Mouse (Mus musculus): Measurements from ENCODE around the gene Aco2. TPM values are rescaled to one million over a fixed set of nuclear protein-coding genes. Genes with fewer than 3 reads are reported as not detected.

The Aco2 gene
- polyA plus RNA-seq, 2 experiments, result 127 to 158 TPM

GRCm38 (mm10) chr15:81943176-81943749 is 71.2 kb downstream of the Aco2 start:
- ATAC-seq (ENCODE audit: low FRiP score, low read depth) (no peak), DNase-seq (ENCODE audit: low spot score) (no peak)
- no peaks in the 10 kb centered on the region for H3K36me3 ChIP-seq (ENCODE audit: control insufficient read depth, insufficient read depth, low read length)
- no peak overlapping the region for H3K4me3 ChIP-seq (replicated peaks; ENCODE audit: low read length)
- H3K27me3 ChIP-seq (ENCODE audit: control insufficient read depth, insufficient read depth, low read length), result no peaks in the 10 kb centered on the region
- no peaks in the 10 kb centered on the region for H3K9me3 ChIP-seq (ENCODE audit: control insufficient read depth, low read length)
- no peak overlapping the region for H3K4me2 ChIP-seq (replicated peaks; ENCODE audit: low read depth, low read length, severe bottlenecking)
- 20% methylated on average over 9 of the region's 9 CpGs for WGBS
- no peak overlapping the region for H3K27ac ChIP-seq (replicated peaks; ENCODE audit: low read depth, low read length)
- TF ChIP-seq POLR2A (IDR thresholded peaks at IDR 0.05; ENCODE audit: borderline replicate concordance, extremely low read depth, insufficient read depth, insufficient read length), result no peak
- H3K4me1 ChIP-seq (ENCODE audit: control insufficient read depth, insufficient read depth, low read length), result no peaks in the 10 kb centered on the region
- H3K9ac ChIP-seq (ENCODE audit: low read depth, low read length, severe bottlenecking), result no peak overlapping the region

DNA sequence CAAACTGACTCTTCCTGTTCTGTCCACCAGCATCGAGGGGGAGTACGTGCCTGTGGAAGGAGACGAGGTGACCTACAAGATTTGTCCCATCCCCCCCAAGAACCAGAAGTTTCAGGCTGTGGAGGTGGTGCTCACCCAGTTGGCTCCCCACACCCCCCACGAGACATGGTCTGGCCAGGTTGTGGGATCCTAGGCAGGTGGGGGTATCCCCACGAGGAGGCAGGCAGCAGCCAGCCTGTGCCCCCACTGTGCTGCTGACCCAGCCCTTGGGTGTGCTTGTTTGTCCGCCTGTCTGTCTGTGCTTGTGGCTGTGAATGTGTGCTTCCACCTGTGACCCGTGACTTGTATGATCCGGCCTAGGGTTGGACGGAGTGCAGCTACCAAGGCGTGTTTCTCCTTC is 77.0 kb downstream of the Aco2 start:
- no peaks in the 10 kb centered on the region for H3K27me3 ChIP-seq (ENCODE audit: control insufficient read depth, insufficient read depth, low read length)
- WGBS, result 83% methylated on average over 10 of the region's 10 CpGs
- H3K27ac ChIP-seq (replicated peaks; ENCODE audit: low read depth, low read length), result no peak overlapping the region
- H3K4me3 ChIP-seq (replicated peaks; ENCODE audit: low read length), result no peak overlapping the region
- H3K4me1 ChIP-seq (ENCODE audit: control insufficient read depth, insufficient read depth, low read length), result no peaks in the 10 kb centered on the region
- DNase-seq (ENCODE audit: low spot score) (no peak), ATAC-seq (ENCODE audit: low FRiP score, low read depth) (no peak)
- H3K9me3 ChIP-seq (ENCODE audit: control insufficient read depth, low read length), result no peaks in the 10 kb centered on the region
- no peak overlapping the region for H3K9ac ChIP-seq (ENCODE audit: low read depth, low read length, severe bottlenecking)
- no peak overlapping the region for H3K4me2 ChIP-seq (replicated peaks; ENCODE audit: low read depth, low read length, severe bottlenecking)
- TF ChIP-seq POLR2A (IDR thresholded peaks at IDR 0.05; ENCODE audit: borderline replicate concordance, extremely low read depth, insufficient read depth, insufficient read length), result no peak
- H3K36me3 ChIP-seq (ENCODE audit: control insufficient read depth, insufficient read depth, low read length), result peaks cover 12% of the 10 kb centered on the region

GRCm38 (mm10) chr15:81949476-81950131 is 77.5 kb downstream of the Aco2 start:
- no peaks in the 10 kb centered on the region for H3K4me1 ChIP-seq (ENCODE audit: control insufficient read depth, insufficient read depth, low read length)
- H3K27me3 ChIP-seq (ENCODE audit: control insufficient read depth, insufficient read depth, low read length), result no peaks in the 10 kb centered on the region
- H3K4me3 ChIP-seq (replicated peaks; ENCODE audit: low read length), result no peak overlapping the region
- 71% methylated on average over 10 of the region's 11 CpGs for WGBS
- no peak for ATAC-seq (ENCODE audit: low FRiP score, low read depth)
- peaks cover 18% of the 10 kb centered on the region for H3K36me3 ChIP-seq (ENCODE audit: control insufficient read depth, insufficient read depth, low read length)
- H3K27ac ChIP-seq (replicated peaks; ENCODE audit: low read depth, low read length), result no peak overlapping the region
- TF ChIP-seq POLR2A (IDR thresholded peaks at IDR 0.05; ENCODE audit: borderline replicate concordance, extremely low read depth, insufficient read depth, insufficient read length), result no peak
- no peak for DNase-seq (ENCODE audit: low spot score)
- H3K9me3 ChIP-seq (ENCODE audit: control insufficient read depth, low read length), result no peaks in the 10 kb centered on the region
- H3K4me2 ChIP-seq (replicated peaks; ENCODE audit: low read depth, low read length, severe bottlenecking), result no peak overlapping the region
- H3K9ac ChIP-seq (ENCODE audit: low read depth, low read length, severe bottlenecking), result no peak overlapping the region

GRCm38 (mm10) chr15:81950716-81951115 is 78.6 kb downstream of the Aco2 start:
- Histone ChIP-seq H3K9ac (ENCODE audit: low read depth, low read length, severe bottlenecking) (no peak overlapping the region), H3K27ac (replicated peaks; ENCODE audit: low read depth, low read length) (no peak overlapping the region), H3K4me1 (ENCODE audit: control insufficient read depth, insufficient read depth, low read length) (no peaks in the 10 kb centered on the region), H3K4me3 (replicated peaks; ENCODE audit: low read length) (no peak overlapping the region), H3K27me3 (ENCODE audit: control insufficient read depth, insufficient read depth, low read length) (no peaks in the 10 kb centered on the region), H3K4me2 (replicated peaks; ENCODE audit: low read depth, low read length, severe bottlenecking) (no peak overlapping the region), H3K36me3 (ENCODE audit: control insufficient read depth, insufficient read depth, low read length) (peaks cover 28% of the 10 kb centered on the region), H3K9me3 (ENCODE audit: control insufficient read depth, low read length) (no peaks in the 10 kb centered on the region)
- ATAC-seq (ENCODE audit: low FRiP score, low read depth), result no peak
- no peak for DNase-seq (ENCODE audit: low spot score)
- WGBS, result 79% methylated on average over 5 of the region's 5 CpGs
- no peak for TF ChIP-seq POLR2A (IDR thresholded peaks at IDR 0.05; ENCODE audit: borderline replicate concordance, extremely low read depth, insufficient read depth, insufficient read length)

DNA sequence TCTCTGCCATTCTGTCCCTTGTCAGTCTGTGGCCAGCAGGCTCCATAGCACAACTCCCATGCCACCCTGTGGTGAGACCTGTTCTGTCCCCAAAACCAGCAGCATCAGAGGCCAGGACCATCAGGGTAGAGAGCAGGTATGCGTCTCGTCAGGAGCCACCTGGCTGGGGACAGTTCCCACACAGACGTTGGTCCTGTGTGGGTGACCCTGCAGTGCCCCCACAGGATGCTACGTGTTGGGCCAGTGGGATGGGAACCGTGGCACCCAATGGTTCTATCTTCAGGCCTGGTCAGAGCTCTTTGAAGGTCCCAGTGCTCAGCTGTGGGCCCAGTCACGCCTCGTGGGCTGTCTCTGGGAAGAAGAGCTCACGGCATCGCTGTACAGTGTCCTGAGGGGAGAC is 79.0 kb downstream of the Aco2 start:
- H3K27ac ChIP-seq (replicated peaks; ENCODE audit: low read depth, low read length), result no peak overlapping the region
- no peak for DNase-seq (ENCODE audit: low spot score)
- no peaks in the 10 kb centered on the region for H3K4me1 ChIP-seq (ENCODE audit: control insufficient read depth, insufficient read depth, low read length)
- no peak for ATAC-seq (ENCODE audit: low FRiP score, low read depth)
- H3K36me3 ChIP-seq (ENCODE audit: control insufficient read depth, insufficient read depth, low read length), result peaks cover 28% of the 10 kb centered on the region
- no peaks in the 10 kb centered on the region for H3K9me3 ChIP-seq (ENCODE audit: control insufficient read depth, low read length)
- H3K27me3 ChIP-seq (ENCODE audit: control insufficient read depth, insufficient read depth, low read length), result no peaks in the 10 kb centered on the region
- WGBS, result 84% methylated on average over 9 of the region's 9 CpGs
- H3K9ac ChIP-seq (ENCODE audit: low read depth, low read length, severe bottlenecking), result no peak overlapping the region
- H3K4me3 ChIP-seq (replicated peaks; ENCODE audit: low read length), result no peak overlapping the region
- TF ChIP-seq POLR2A (IDR thresholded peaks at IDR 0.05; ENCODE audit: borderline replicate concordance, extremely low read depth, insufficient read depth, insufficient read length), result no peak
- H3K4me2 ChIP-seq (replicated peaks; ENCODE audit: low read depth, low read length, severe bottlenecking), result no peak overlapping the region
